Mouse (Mus musculus) E14TG2a.4 (cell line): ENCODE results near the gene Snph.
A peak's percentile ranks its signal among the peaks of the same experiment; 100 is the strongest.
"Not testable (repeated sequence)": the region's sequence is repeated elsewhere in the genome, so short reads cannot be mapped to it uniquely, and the experiment has no call there.

Source experiments
- H3K27me3 ChIP-seq: 2 replicates; pipeline ENCODE4 v1.6.1; 2014; ENCODE audit warnings: low read length, control low read depth; ENCODE audit not compliant: insufficient read depth
- H3K36me3 ChIP-seq: 2 replicates; pipeline ENCODE4 v1.6.1; 2014; ENCODE audit warnings: low read length, control low read depth; ENCODE audit not compliant: insufficient read depth
- H3K4me1 ChIP-seq: replicated peaks from 2 replicates; pipeline ENCODE4 v1.6.1; 2014; ENCODE audit warnings: low read depth, low read length, control low read depth
- H3K4me3 ChIP-seq: replicated peaks from 2 replicates; pipeline ENCODE4 v1.5.1; 2014; ENCODE audit warnings: mild to moderate bottlenecking, low read length
- H3K9me3 ChIP-seq: 2 replicates; pipeline ENCODE4 v1.6.1; 2014; ENCODE audit warnings: low read length, control low read depth
- CTCF ChIP-seq: conservative IDR thresholded peaks from 2 replicates; pipeline ENCODE4 v1.5.1; 2014; ENCODE audit warnings: low read length
- NANOG ChIP-seq: IDR thresholded peaks from 2 replicates; pipeline ENCODE4 v1.6.1; 2014; ENCODE audit warnings: borderline replicate concordance, low read length, mixed read lengths
- POU5F1 ChIP-seq: IDR thresholded peaks from 2 replicates; pipeline ENCODE4 v1.6.1; 2014; ENCODE audit warnings: low read length, borderline replicate concordance

Gene Snph

DNA sequence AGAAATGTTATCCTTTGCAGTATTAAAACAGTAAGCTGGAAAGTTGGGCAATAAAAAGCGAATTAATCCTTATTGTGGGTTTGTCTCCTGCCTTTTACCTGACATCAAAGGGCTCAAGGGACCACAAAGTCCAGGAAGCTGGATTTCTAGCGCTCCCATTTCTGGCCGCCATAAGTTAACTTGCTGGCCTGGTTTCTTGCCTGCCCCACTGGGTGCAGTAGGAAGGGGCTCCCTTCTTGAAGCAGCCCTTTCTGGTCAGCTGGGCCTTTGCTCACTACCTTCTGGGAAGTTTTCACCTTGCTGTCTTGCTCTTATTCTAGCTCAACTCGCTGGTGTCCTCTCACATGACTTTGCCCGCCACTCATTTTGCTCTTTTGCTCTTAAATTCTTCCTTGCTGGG, 589 bp upstream of the Snph start:
- Histone ChIP-seq H3K36me3 (no peaks in the 10 kb centered on the region), H3K4me1 (peaks cover 20% of the 10 kb centered on the region), H3K27me3 (peaks cover 61% of the 10 kb centered on the region), H3K4me3 (no peak overlapping the region), H3K9me3 (no peaks in the 10 kb centered on the region)
- TF ChIP-seq CTCF (no peak), POU5F1 (no peak), NANOG (no peak)

DNA sequence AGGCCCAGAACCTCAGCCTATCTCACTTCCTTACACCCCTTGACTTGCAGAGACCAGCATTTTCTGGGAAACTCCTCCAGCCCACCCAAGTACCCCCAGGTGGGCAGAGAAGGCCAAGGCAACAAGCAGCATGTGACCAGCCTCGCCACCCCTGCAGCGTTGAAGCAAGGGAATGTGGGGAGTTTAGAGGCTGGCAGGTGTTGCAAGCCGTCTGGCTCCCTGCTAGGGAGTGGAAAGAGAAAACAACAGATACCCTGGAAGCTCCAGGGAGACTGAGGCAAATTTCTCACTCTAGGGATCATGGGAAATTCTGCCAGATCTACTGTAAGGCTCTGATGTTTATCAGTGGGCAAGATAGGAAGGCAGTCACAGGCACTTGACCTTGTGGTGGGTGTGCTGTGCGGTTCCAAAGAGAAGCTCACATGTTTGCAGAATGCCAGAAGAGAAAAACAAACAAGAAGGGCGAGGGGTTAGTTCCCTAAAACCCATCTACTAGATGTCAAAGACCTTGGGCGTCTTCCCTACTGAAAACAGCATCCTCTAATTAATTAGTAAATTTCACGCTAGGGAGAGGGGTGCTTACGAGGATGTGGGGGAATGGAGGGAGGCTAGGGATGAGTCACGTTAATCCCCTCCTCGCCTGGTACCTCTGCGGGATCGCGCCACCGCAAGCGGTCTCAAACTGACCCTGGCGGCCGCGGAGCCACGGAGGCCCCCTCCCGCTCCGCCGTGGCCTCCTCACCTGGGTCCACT, 811 bp downstream of the Snph start:
- Histone ChIP-seq H3K9me3 (no peaks in the 10 kb centered on the region), H3K4me1 (peaks cover 20% of the 10 kb centered on the region), H3K36me3 (no peaks in the 10 kb centered on the region), H3K4me3 (peak overlapping the region; percentile 82), H3K27me3 (peaks cover 64% of the 10 kb centered on the region)
- no peak for TF ChIP-seq NANOG
- no peak for TF ChIP-seq CTCF
- no peak for TF ChIP-seq POU5F1

DNA sequence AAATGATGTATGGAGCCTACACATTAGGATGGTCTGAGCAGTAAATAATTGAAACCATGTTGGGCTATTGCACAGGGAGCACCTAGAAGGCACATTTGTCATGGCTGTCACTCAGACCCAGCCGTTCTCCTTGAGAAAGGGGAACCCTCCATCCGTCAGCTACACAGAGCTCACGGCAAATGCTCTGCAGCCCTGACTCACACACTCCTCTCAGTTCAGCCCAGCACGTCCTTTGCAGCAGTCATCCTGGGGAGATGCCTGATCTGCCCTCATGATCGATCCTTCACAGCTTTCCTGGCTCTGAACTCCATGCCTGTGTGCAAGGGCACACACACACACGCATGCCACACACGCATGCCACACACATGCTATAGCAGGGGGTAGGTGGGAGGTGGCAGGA, 3.1 kb downstream of the Snph start:
- no peak for TF ChIP-seq POU5F1
- TF ChIP-seq CTCF = no peak
- no peak for TF ChIP-seq NANOG
- Histone ChIP-seq H3K9me3 (no peaks in the 10 kb centered on the region), H3K4me1 (peaks cover 14% of the 10 kb centered on the region), H3K27me3 (peaks cover 77% of the 10 kb centered on the region), H3K4me3 (no peak overlapping the region), H3K36me3 (no peaks in the 10 kb centered on the region)

DNA sequence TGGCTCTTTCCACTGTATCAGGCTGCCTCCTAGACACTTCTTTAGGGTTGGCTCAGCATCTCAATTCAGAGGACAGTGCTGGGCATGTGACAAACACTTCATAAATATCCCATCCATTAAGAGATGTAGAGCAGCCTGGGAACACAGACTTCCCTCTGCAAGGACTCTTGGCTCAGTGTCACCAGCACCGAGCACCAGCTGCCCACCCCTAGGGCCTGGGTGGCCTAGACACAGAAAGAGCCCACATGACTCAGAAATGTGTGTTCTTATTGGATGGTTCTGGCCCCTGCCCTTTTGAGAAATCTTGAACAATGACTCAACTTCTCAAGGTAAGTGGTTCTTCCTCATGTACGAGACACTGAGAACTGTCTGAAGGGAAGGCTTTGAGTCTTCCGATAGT, 4.4 kb downstream of the Snph start:
- H3K4me1 ChIP-seq = peaks cover 12% of the 10 kb centered on the region
- peaks cover 79% of the 10 kb centered on the region for H3K27me3 ChIP-seq
- H3K9me3 ChIP-seq = no peaks in the 10 kb centered on the region
- TF ChIP-seq POU5F1 (no peak), CTCF (no peak), NANOG (no peak)
- H3K36me3 ChIP-seq = no peaks in the 10 kb centered on the region
- no peak overlapping the region for H3K4me3 ChIP-seq

DNA sequence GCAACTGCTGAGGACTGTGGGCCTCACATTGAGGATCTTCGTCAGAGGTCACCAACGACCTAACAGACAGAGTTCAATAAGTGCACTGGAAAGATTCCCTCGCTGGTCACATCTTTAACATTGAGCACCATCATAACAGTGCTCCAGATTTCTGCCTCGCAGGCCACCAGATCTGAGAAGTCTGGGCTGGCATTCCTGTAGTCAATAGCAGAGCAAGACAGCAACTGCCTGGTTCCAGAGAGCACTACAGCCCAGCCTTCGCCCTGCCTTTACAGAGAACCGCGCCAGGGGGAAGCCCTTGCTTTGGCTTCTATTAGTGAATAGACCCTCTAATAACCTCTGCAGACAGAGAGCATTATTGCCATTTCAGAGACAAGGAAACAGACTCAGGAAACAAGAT, 6.1 kb downstream of the Snph start:
- H3K9me3 ChIP-seq = no peaks in the 10 kb centered on the region
- no peaks in the 10 kb centered on the region for H3K36me3 ChIP-seq
- H3K4me1 ChIP-seq = peaks cover 1% of the 10 kb centered on the region
- peaks cover 78% of the 10 kb centered on the region for H3K27me3 ChIP-seq
- no peak for TF ChIP-seq NANOG
- TF ChIP-seq CTCF = no peak
- TF ChIP-seq POU5F1 = no peak
- H3K4me3 ChIP-seq = no peak overlapping the region

DNA sequence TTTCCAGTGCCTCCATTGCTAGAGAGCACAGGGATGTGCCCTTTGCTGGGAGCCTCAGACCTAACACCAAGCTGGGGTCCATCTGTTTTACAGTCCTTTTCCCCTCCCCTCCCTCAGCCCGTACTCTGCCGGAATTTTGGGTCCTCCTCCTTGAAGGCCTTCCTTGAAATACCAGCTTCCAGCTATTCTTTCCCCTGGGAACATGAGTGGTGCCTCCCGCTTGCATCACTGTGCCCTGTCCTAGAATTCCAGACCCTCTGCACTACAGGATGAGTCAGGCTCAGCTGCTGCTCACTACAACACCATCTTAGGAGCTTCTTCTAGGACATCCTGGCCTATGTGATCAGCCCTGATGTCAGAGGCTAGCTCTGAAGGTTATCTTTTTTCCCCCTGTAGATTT, 8.6 kb downstream of the Snph start:
- no peak overlapping the region for H3K4me3 ChIP-seq
- no peak for TF ChIP-seq POU5F1
- no peak for TF ChIP-seq NANOG
- no peak for TF ChIP-seq CTCF
- no peaks in the 10 kb centered on the region for H3K36me3 ChIP-seq
- H3K4me1 ChIP-seq = peaks cover 9% of the 10 kb centered on the region
- no peaks in the 10 kb centered on the region for H3K9me3 ChIP-seq
- H3K27me3 ChIP-seq = peaks cover 53% of the 10 kb centered on the region

DNA sequence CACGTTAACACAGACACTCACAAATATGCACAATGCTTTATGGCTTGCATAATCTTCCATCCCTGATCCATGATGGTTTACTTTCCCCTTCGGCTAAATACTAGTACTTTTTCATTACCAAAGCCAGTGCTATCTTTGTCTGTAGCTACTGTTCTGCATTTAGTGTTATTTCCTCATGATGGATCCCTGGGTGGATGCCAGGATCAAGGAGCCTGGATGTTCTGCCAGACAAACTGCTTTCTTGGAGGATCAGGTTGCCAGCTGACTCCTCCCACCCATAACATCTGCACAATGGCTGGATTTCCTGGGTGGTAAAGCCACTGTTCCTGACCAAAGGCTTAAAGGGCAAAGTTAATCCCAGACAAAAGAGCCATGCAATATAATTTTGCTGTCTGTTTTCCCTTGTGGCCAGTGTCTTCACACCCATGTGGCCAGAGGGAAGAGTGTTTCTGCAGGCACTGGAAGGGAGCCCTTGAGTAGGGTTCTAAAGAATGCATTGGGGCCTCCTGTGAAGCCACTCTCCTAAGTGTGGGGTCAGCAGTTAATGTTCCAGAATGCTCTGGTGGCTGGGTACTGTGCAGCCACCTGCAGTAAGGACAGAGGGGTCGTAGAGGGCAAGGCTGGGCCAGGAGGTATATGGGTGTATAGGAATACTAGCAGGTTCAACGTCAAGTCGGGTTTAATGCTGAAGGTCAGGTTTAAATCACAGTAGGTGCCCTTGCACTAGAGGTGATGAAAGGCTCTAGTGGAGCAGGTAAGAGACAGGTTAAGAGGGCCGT, 15.7 kb downstream of the Snph start:
- TF ChIP-seq CTCF (no peak), NANOG (0 out of 2 replicates have a peak, but pooled peaks have one; percentile 5), POU5F1 (no peak)
- H3K4me3 ChIP-seq = no peak overlapping the region
- H3K9me3 ChIP-seq = no peaks in the 10 kb centered on the region

DNA sequence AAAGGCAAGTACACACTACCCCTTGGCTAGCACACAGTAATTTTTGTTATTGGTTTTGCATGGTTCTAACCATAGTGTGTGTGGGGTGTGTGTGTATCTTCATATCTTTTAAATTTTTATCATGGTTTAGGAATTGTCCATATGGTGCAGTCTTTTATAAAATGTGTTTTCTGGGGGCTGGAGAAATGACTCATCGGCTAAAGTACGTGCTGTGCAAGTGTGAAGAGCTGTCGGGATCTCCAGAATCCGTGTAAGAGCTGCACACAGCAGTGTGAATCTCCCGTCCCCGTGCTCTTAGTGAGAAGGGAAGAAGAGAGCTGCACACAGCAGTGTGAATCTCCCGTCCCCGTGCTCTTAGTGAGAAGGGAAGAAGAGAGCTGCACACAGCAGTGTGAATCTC, 16.6 kb downstream of the Snph start:
- not testable (repeated sequence) for H3K36me3 ChIP-seq, H3K4me3 ChIP-seq, H3K9me3 ChIP-seq
- peaks cover 14% of the 10 kb centered on the region for H3K4me1 ChIP-seq
- H3K27me3 ChIP-seq = peaks cover 36% of the 10 kb centered on the region

More for the DNA sequence above, 15.7 kb downstream of the Snph start:
- peaks cover 32% of the 10 kb centered on the region for H3K27me3 ChIP-seq
- H3K36me3 ChIP-seq = no peaks in the 10 kb centered on the region
- H3K4me1 ChIP-seq = peaks cover 14% of the 10 kb centered on the region

DNA sequence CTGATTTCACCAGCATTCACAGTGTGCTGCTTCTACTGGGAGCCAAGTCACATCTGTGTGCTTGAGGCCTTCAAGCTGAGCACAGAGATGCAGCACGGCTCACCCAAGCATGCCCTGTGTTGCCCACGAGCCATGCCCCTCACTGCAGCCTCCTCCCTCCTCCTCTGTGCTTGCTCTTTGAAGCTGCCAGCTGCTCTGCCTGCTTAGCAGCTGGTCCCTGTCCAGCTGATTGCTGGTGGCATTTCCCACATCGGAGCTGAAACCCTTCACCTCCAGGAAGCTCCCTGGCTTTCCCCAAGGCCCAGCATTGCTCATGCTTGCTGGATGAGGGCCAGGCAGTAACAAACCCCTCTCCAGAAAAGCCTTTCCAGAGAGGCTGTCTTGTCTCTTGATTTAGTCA, 22.4 kb downstream of the Snph start:
- Histone ChIP-seq H3K4me1 (peaks cover 13% of the 10 kb centered on the region), H3K36me3 (no peaks in the 10 kb centered on the region), H3K4me3 (no peak overlapping the region), H3K27me3 (peaks cover 28% of the 10 kb centered on the region), H3K9me3 (no peaks in the 10 kb centered on the region)
- TF ChIP-seq NANOG = no peak
- TF ChIP-seq POU5F1 = no peak
